Mouse (Mus musculus): Measurements from ENCODE around the gene Zswim8. TPM values are rescaled to one million over a fixed set of nuclear protein-coding genes. Genes with fewer than 3 reads are reported as not detected.

Gene Zswim8
- polyA plus RNA-seq, 1 experiment, result 188 TPM

DNA sequence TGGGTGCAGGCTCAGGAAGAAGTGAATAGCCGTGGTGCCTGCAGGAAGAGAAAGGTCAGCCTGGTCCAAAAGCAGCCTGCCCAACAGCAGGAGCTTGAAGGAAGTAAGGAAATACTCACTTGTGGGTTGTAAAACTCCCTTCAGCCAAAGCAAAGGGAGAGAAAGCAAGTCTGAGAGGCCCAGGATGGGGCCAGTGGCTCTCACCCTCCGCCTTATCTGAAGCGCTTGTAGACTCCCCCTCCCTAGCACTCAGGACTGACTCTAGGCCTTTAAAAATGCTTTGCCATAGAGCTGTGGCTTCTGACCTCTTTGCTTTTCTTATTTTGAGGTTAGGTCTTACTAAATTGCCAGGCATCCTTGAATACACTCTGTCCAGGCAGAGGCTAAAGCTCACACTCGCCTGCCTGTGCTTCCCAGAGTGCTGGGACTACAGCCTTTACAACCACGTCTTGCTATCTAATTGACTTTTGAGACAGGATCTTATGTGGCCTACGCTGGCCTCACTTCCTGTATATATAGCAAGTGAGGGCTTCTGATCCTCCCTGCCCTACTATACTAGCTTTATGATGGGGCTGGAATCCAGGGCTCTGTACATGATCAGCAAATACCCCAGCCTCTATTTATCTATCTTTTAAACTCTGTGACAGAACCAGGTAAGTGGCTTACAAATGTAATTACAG lies 18.4 kb downstream of the Zswim8 start:
- no peak for DNase-seq (ENCODE audit: extremely low spot score in 1 of 2, low spot score in 1 of 2)

DNA sequence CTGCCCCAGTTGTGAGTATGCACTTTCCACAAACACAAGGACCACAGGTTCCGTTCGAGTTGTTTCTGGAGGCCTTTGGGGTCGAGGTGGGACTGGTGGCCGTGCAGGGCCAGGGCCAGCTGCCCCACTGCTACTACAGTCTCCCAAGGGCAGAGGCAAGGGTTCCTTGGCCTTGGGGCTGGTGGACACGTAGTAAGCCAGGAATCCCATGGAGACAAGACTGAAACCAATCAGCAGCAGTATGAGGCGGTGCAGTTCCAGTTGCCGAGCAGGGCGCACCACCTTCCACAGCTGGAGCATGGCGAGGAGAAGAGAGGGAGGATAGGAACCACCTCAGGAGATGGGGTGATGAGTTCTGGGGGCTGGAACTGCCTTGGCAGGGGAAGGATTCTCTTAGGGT lies 22.5 kb downstream of the Zswim8 start:
- no peak for DNase-seq (ENCODE audit: extremely low spot score in 1 of 2, low spot score in 1 of 2)

DNA sequence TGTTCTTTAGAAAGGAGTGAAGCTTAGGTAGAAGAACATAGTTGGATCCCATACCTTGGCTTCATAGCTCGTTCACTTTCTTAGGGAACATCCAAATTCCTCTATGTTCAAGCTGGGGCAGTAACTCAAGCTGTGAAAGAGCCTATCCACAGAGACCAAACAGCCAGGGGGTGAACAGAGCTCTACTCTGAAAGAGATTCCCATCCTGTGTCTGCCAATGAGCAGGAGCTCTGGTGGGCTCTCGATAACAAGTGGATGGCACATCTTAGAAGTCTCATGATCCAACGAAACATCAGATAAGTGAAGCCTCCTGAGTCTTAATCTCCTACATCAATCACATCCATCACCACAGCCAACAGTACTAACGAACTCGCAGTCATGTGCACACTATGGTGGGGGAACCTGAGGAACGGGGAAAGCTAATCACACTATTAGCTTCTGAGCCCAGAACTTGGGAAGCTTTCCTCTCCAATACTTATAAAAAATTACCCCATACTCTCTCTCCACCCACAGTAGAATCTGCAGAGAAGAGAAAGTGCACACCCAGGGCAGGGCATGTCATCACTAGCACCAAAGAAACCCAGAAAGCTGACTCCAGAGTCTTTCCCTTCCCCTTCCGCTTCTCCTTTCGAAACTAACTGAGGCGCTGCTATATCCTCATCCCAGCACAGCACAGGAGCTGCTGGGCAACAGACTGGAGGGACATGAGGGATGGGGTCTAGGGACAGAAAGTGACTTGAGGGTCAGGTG lies 23.7 kb downstream of the Zswim8 start:
- DNase-seq (ENCODE audit: extremely low spot score in 1 of 2, low spot score in 1 of 2), result no peak

DNA sequence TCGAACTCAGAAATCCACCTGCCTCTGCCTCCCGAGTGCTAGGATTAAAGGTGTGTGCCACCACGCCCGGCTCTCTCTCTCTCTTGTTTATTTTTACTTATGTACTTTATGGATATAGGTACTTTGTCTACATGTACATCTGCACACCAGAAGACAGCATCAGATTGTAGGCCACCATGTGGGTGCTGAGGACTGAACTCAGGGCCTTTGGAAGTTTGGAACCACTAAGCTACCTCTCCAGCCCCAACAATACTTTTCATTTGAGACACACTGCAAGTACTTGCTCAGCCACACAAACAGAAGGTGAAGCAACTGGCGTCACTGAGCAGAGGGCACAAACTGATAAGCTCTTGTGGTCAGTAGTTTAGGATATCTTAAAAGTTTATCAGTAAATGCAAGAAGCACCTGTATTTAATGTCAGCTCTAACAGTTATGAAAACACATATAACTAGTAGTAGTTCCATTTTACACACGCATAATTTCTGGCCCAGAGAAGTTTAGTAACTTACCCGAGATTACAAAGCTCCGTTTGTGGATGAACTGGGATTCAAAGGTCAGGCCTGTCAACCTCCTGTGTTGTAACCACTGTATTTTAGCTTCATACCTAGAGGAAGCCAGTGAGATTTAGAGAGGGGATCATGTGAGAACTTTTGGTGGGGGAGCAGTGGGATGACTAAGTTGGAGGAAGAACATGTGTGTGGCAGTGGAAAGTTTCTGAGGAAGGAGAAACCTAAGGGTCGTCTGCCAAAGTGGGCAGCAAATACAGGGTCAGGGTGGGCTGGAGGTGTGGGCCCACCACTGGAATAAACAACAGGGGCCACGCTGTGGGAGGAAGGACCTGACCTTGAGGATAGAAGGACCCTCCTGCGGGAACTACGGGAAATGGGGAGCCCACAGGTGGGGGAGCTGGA lies 25.9 kb downstream of the Zswim8 start:
- DNase-seq (ENCODE audit: extremely low spot score in 1 of 2, low spot score in 1 of 2), result no peak

DNA sequence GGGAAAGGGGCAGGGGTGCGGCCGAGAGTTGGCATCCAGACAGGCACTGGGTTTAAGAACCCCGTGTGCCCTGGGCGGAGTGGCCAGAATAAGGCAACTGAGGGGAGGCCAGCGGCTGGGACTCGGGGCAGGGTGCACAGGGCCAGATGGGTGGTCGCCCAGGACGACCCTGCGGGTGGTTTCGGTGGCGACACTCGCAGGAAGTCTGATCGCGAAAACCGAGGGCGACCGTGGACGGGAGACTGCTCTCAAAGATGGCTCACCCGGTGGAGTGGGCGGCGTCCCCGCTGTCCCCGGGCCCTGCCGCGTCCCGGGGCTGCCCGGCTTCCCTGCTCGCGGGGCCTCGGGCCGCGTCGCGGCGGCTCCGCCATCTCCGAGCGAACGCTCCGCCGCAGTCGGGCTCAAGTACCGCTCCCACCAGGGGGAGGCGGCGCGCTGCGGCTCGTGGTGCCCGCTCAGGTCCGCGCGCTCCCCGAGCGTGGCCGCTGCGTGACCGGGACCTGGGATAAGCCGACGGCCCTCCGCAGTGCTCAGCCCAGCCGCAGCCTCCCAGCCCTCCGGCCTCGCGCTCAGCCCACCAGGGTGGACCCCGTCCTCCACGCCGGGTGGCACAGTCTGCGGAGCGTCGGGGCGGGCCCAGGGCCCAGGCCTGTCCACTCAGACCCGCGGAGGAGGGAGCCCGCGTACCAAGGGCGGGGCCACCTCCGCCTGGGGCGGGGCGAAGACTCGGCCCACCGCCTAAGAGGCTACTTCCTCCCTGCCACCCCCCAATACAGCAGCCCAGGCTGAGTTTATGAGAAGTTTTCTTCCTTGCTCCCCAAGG lies 26.8 kb downstream of the Zswim8 start, which contains the start of gene Ndst2:
TSS of gene Ndst2 (minus strand) at position 611 of the 823 bp plus-strand sequence.
- peak in 1 of 2 experiments; percentile 84 for DNase-seq (ENCODE audit: extremely low spot score in 1 of 2, low spot score in 1 of 2)

DNA sequence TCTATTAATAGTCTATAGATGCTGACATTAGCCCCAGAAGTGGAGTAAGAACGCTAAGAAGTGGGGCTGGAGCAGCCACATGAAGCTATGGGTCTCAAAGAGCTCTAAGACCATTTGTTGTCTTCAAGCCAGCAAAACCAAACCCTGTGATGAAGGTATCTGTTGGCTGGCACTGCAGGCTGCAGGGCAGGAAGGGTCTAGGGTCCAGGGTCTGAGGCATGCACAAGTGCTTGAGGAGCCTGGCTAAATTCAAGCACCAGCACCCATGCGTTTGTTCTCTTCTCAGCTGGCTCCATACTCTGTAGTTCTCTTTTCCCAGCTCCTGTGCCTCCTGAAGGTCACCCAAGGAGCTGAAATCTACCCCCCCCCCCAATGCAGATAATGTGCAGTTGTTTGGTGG lies 27.7 kb downstream of the Zswim8 start:
- DNase-seq (ENCODE audit: extremely low spot score in 1 of 2, low spot score in 1 of 2), result no peak

DNA sequence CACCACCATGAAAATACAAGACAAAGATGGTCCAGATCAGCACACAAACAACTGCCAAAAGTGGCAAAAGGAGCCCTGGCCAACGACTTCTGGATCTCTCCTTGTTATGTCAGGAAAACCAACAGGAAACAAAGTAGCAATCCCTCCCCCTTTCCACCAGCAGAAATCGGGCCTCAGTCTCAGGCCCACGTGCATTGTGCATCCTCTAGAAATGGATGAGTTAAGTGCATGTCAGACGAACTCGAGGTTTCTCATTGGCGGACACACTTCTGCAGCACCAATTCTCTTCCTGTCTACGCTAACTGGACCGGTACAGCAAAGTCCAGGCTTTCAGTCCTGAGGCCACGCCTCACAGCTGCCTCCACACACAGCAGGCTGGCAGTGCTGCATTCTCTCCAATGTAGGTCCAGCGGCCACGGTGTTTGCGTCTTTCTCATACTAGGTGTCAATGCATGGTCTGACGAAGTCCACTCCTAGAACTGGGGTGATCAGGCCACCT lies 28.6 kb downstream of the Zswim8 start:
- no peak for DNase-seq (ENCODE audit: extremely low spot score in 1 of 2, low spot score in 1 of 2)

DNA sequence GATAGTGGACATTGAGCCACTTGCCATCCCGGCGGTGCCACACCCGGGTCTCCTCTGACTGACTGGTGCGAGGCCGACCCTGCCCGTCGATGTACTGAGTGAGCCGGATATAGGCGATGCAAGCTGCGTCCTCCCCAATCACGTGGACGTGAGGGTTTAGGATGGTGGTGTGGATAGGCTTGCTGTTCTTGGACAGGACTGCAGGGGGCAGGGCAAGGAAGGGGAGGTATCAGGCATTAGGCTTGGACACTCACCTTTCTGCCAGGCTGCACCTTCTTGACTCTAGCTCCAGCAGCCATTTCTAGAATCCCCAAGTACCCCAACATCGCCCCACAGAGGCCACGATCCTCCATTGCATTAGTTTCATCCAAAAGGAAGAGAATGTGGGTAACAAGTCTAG lies 30.0 kb downstream of the Zswim8 start:
- DNase-seq (ENCODE audit: extremely low spot score in 1 of 2, low spot score in 1 of 2), result peak in 1 of 2 experiments; percentile 64

DNA sequence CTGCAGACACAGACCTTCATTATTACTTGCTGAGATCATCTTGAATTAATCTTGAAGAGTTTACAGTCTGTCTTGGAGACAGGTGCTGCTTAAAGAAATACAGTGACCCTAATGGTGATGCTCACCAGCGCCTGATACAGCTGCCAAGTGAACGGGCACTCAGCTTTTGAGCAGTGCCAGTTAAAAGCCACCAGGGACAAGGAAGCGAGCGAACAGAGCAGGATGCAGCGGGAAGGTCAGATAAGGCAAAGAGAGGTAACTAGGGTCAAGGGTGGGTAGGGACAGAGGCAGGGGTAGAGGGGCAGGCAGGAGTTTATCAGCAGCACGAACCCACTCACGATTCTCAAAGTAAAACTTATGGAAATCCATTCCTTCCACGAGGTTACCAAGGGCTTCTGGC lies 31.2 kb downstream of the Zswim8 start:
- no peak for DNase-seq (ENCODE audit: extremely low spot score in 1 of 2, low spot score in 1 of 2)

DNA sequence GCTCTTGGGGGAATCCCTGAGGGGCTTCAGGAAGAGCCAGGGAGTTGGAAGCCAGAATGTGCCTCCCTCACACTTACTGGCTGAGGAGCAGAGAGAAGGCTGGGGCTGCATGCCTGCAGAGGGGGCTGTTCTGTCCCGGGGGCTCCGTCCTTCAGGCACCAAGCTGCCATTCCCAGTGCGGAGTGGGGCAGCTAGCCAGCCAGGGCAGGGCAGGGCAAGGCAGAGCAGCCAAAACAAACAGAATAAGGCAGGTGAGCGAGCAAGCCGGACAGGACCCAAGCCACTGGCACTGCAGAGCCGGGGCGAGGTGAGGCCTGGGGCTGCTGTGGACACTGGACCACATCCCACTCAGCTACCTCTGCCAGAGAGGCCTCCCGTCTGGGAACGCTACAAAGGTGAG lies 33.9 kb downstream of the Zswim8 start:
- DNase-seq (ENCODE audit: extremely low spot score in 1 of 2, low spot score in 1 of 2), result no peak

DNA sequence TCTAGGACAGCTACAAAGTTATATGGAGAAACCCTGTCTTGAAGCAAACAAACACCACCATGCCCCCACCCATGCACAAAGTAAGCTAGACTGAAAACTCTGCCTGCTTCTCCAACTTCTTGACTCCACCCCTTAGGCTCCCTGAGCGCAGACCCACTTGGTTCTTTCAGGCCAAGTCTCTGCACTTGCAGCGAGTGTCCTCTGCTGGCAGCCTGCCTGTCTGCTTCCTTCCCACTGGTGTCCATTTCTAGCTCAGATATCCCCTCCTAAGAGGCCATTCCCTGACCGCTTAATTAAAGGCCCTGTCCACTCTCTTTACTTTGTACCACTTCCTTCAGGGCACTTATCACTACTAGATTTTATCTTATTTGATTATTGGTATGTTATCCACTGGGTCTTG lies 36.3 kb downstream of the Zswim8 start:
- no peak for DNase-seq (ENCODE audit: extremely low spot score in 1 of 2, low spot score in 1 of 2)

DNA sequence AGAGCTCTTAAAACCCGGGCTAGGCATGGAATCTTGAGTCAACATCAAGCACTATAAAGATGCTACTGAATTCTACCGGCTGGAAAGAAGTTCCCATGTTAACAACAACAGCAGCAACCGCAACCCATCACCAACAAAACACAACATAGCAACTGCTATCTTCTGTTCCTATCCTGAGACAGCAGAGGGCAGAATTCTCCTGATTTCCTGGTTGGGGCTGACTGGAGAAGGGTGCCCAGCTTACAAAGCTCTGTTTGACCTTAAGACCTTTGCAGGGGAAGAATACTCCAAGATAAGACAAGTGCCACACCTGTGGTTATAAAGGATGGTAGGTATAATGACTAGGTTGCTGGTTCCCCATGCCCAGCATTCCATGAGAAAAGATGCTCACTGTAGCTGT lies 39.6 kb downstream of the Zswim8 start:
- no peak for DNase-seq (ENCODE audit: extremely low spot score in 1 of 2, low spot score in 1 of 2)

DNA sequence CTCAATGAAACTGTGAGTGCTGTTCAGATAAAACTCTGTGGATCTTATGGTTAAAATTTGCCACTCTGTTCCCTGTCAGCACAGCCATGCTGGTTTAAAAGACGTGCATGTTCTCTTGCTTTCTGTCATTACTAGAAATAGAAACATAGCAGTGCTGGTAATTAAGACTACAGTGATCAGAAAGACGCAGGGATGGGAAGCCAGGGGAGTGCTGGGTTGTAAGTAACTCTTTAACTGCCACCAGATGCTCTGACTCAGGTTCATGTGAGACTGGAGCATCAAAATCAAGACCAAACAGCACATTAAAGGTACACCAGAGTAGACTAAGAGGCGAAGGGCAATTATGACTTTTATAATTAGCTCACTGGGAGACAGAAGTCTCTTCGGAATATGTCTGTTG lies 41.0 kb downstream of the Zswim8 start:
- DNase-seq (ENCODE audit: extremely low spot score in 1 of 2, low spot score in 1 of 2), result no peak

DNA sequence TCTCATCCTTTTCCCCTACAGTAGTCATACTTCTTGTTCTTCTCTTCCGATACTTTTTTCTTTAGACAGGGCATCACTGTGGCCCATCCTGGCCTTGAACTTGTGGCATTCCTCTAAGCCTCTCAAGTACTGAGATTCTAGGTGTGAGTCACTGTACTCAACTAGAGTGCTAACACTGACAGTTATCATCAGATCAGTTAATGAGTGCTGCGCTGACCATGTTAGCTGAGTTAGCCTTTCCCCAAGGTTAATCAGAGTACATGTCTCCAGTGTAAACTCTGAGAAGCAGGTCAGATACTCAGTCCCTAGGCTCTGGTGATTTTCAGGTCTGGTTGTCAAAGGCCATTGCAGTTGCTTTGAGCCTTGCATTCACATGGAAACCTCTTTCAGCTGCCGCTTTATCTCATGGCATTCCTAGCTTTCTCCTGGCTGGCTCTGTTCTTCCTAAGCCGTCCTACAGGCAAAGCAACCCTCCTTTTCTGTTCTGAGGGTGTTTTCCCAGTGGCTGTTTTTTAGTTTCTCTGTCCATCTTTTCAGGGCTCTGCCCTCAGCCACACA lies 42.2 kb downstream of the Zswim8 start:
- DNase-seq (ENCODE audit: extremely low spot score in 1 of 2, low spot score in 1 of 2), result no peak

DNA sequence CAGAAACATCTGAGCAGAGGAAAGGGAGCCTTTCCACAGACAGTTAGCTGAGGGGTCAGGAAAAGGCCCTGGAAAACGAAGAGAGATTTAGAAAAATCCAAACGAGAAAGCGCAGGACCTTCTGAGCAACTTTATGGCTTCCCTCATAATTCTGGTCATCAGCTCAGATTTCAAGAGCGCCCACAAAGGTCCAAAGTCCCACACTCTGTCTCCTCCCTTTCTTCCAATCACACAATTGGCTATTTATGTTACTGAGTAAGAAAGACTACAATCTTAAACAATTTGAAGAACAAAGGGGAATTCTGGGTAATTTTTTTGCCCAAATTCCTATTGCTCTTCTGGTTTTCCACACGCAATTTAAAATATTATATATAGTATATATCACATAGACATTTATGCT lies 43.2 kb downstream of the Zswim8 start:
- no peak for DNase-seq (ENCODE audit: extremely low spot score in 1 of 2, low spot score in 1 of 2)

DNA sequence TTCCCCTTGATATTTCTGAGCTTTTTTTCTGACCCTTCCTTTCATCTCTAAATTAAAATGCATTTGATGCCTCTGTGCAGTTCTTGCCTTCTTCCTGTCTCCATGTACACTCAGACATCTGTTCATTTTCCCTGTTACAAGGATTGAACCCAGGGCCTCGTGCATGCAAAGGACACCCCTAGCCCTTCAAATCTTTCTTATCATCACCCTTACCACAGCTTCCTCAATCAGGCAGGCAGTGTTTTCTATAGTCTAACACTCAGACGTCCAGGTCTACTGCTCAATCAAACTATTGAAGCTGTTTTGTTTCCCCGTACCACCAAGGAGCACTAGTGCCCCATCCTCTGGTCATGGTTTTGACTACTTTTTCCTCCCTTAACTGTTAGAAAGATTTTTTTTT lies 46.4 kb downstream of the Zswim8 start:
- DNase-seq (ENCODE audit: extremely low spot score in 1 of 2, low spot score in 1 of 2), result no peak

DNA sequence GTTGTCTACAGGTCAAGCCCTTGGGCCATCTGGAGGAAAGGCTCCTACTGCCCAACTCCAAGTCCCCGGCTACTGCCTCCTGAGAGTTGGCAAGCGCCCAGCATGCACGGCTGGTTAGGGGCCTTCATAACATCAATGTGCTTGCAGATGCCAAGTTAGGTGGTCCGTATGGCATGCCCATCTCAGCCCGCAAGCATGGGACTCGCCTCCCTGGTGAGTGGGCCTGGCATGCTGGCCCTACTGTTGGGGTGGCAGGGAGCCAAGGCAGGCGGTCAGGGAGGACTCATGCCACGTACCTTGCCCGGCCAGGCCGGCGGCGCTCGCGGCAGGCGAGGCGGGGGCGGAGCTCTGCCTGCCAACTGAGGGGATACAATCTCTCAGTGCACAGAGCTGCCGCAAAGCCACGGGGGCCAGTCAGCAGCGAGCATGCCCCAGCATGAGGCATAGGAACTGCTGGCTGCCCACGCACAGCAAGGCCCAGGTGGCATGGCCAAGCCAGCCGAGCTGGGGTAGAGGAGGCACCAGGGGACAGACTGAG lies 50.1 kb downstream of the Zswim8 start:
- DNase-seq (ENCODE audit: extremely low spot score in 1 of 2, low spot score in 1 of 2), result no peak

DNA sequence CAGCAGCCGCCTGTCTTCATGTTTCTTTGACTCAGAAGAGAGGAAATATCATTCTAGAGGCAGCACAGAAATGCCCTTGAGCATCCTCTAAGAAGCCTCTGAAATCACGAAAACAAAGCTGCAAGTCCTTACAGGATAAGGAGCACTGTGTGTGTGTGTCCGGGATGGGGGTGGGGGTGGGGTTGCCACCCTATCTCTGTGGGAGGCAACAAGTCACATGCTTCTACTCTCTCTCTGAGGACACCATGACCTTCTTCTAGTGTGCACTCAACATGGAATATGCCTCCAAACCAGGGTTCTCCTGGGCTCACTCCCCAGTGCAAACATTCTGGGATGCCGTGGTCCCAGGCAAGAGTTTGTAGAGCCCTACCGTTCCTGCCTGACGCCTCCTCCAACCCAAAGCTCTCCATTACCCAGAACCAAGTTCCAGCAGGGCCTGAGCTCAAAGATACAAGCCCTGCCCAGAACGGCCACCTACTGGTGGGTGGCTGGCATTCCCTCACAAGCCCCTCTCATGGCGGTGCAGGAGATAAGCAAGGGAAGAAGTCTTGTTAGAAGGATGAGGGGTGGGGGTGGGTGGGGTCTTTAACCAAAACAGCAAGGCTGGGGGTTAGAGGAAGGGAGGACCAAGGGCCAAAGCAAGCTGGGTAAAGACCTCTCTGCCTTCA lies 51.5 kb downstream of the Zswim8 start:
- no peak for DNase-seq (ENCODE audit: extremely low spot score in 1 of 2, low spot score in 1 of 2)

DNA sequence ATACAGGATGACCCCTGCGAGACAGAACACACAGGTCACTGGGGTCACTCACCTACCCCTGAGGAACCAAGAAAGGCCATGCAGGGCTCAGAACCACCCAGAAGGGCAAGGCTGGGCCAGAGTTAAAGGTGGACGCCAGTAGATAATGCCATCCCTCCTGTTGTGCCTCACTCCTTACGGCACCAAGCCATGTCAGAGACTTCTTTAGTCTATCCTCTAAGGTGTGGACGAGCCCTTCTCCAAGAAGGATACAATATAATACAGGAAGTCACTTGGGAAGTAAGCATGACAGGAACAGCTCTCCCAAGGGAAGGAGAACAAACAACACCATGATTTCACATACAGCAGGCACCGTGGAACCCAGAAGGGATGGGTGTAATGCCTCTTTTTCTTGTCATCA lies 57.6 kb downstream of the Zswim8 start:
- no peak for DNase-seq (ENCODE audit: extremely low spot score in 1 of 2, low spot score in 1 of 2)

All from frontal cortex, adult 2 months (tissue).